In the genomic region with DNA sequence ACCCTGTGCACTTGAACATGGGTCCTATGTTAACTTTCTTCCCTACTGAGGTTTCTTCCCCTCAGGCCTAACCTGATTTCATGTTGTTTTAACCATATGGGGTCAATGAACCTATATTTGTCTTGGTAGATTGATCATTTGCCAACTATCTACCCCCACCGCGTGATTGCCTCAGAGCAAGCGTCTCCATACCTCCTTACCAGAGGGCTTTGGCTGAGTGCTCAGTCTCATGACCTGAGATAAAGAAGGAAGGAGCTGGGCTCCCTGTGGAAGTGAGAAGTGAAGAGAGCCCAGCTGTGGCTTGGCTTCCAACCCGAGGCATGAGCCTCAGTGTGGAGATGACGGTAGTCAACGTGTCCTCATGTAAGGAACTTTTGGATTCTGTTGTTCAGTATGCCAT, we compare ENCODE assay signal across 20 mouse cellular contexts.
DNase-seq lines count a peak whose midpoint lies in the region; ATAC-seq and TF ChIP-seq lines count a peak whose summit lies in the region.
"Had no signal": no experiment of that assay in that cellular context is flagged by ENCODE, and none has a peak within 500 bp of the region (broad histone marks: within the 10 kb centered on the region; RNA-seq: fewer than 3 reads in every experiment).

No protein-coding gene starts in this region.

- no peak overlapping the region for H3K4me2 ChIP-seq in forebrain, embryonic 12.5 days
- H3K4me2 ChIP-seq in forebrain, postnatal 0 days (ENCODE audit: low read depth), result no peak overlapping the region
- no peak overlapping the region for H3K4me2 ChIP-seq in heart, postnatal 0 days (ENCODE audit: low read depth, low read length)
- H3K4me2 ChIP-seq in lung, embryonic 16.5 days (ENCODE audit: low read depth, low read length), result no peak overlapping the region
- H3K4me2 ChIP-seq: heart, embryonic 12.5 days; limb, embryonic 13.5 days; liver, embryonic 13.5 days; lung, embryonic 15.5 days had no signal

- H3K4me1 ChIP-seq in forebrain, embryonic 12.5 days, result peaks cover 16% of the 10 kb centered on the region
- no peaks in the 10 kb centered on the region for H3K4me1 ChIP-seq in forebrain, postnatal 0 days (ENCODE audit: insufficient read depth)
- H3K4me1 ChIP-seq in heart, postnatal 0 days (ENCODE audit: control insufficient read depth, insufficient read depth), result 0 out of 2 replicates have a peak, but pooled peaks cover 3% of the 10 kb centered on the region
- 0 out of 2 replicates have a peak, but pooled peaks cover 3% of the 10 kb centered on the region for H3K4me1 ChIP-seq in lung, embryonic 16.5 days (replicated peaks; ENCODE audit: control insufficient read depth, insufficient read depth, low read length)
- H3K4me1 ChIP-seq: liver, embryonic 13.5 days had no signal

- no peaks in the 10 kb centered on the region for H3K27me3 ChIP-seq in forebrain, embryonic 12.5 days
- no peaks in the 10 kb centered on the region for H3K27me3 ChIP-seq in forebrain, postnatal 0 days (ENCODE audit: insufficient read depth, low read length)
- no peaks in the 10 kb centered on the region for H3K27me3 ChIP-seq in heart, postnatal 0 days (ENCODE audit: control insufficient read depth, insufficient read depth, low read length)
- H3K27me3 ChIP-seq in lung, embryonic 16.5 days (ENCODE audit: control insufficient read depth, insufficient read depth, low read depth, low read length), result no peaks in the 10 kb centered on the region
- H3K27me3 ChIP-seq: heart, embryonic 12.5 days; limb, embryonic 13.5 days; liver, embryonic 13.5 days; lung, embryonic 15.5 days; Patski had no signal

- intact Hi-C loops in left cerebral cortex, adult 2 months (cut with DNase I), result no loop called here

- 96% methylated on average over 6 of the region's 6 CpGs for WGBS in forebrain, embryonic 12.5 days
- 93% methylated on average over 6 of the region's 6 CpGs for WGBS in forebrain, postnatal 0 days
- WGBS in heart, postnatal 0 days, result 33% methylated on average over 6 of the region's 6 CpGs
- 54% methylated on average over 6 of the region's 6 CpGs for WGBS in lung, embryonic 16.5 days

- no peak for TF ChIP-seq EP300 in heart, postnatal 0 days (IDR thresholded peaks at IDR 0.05; ENCODE audit: low read depth)

- ATAC-seq in forebrain, embryonic 12.5 days (ENCODE audit: low FRiP score), result no peak
- ATAC-seq in forebrain, postnatal 0 days, result no peak
- no peak for ATAC-seq in heart, postnatal 0 days (ENCODE audit: insufficient read depth, low read depth)
- ATAC-seq in lung, embryonic 16.5 days (ENCODE audit: low read depth), result peak; percentile 69
- ATAC-seq: CD4-positive, CD25-positive, alpha-beta regulatory T cell, adult 4 months; intestine, postnatal 0 days; Patski had no signal

- peak overlapping the region; percentile 42; the same call in 1 of the 2 replicates for H3K27ac ChIP-seq in forebrain, embryonic 12.5 days
- no peak overlapping the region for H3K27ac ChIP-seq in forebrain, postnatal 0 days (ENCODE audit: low read depth, low read length)
- peak overlapping the region; percentile 75 for H3K27ac ChIP-seq in heart, postnatal 0 days (ENCODE audit: low read depth)
- H3K27ac ChIP-seq in lung, embryonic 16.5 days (ENCODE audit: low read length), result no peak overlapping the region
- H3K27ac ChIP-seq in left cerebral cortex, adult 2 months, result no peak overlapping the region
- H3K27ac ChIP-seq: limb, embryonic 13.5 days; liver, embryonic 13.5 days; lung, embryonic 15.5 days had no signal

- H3K36me3 ChIP-seq in forebrain, embryonic 12.5 days (replicated peaks), result no peaks in the 10 kb centered on the region
- no peaks in the 10 kb centered on the region for H3K36me3 ChIP-seq in forebrain, postnatal 0 days (ENCODE audit: insufficient read depth)
- H3K36me3 ChIP-seq in heart, postnatal 0 days (replicated peaks; ENCODE audit: control insufficient read depth, insufficient read depth, low read length), result no peaks in the 10 kb centered on the region
- H3K36me3 ChIP-seq in lung, embryonic 16.5 days (ENCODE audit: control insufficient read depth, insufficient read depth, low read length), result no peaks in the 10 kb centered on the region
- H3K36me3 ChIP-seq: heart, embryonic 12.5 days; limb, embryonic 13.5 days; liver, embryonic 13.5 days; lung, embryonic 15.5 days had no signal

- TF ChIP-seq CTCF in forebrain, postnatal 0 days (IDR thresholded peaks at IDR 0.05; ENCODE audit: low read depth), result no peak
- TF ChIP-seq CTCF in heart, postnatal 0 days (IDR thresholded peaks at IDR 0.05; ENCODE audit: low read depth), result no peak
- no peak for TF ChIP-seq CTCF in left cerebral cortex, adult 2 months (IDR thresholded peaks at IDR 0.05)

- no peak overlapping the region for H3K9ac ChIP-seq in forebrain, embryonic 12.5 days
- no peak overlapping the region for H3K9ac ChIP-seq in forebrain, postnatal 0 days
- H3K9ac ChIP-seq in heart, postnatal 0 days (replicated peaks; ENCODE audit: low read depth, low read length), result no peak overlapping the region
- no peak overlapping the region for H3K9ac ChIP-seq in lung, embryonic 16.5 days (ENCODE audit: low read length)
- H3K9ac ChIP-seq: heart, embryonic 12.5 days; limb, embryonic 13.5 days; liver, embryonic 13.5 days; lung, embryonic 15.5 days had no signal

- DNase-seq in forebrain, postnatal 0 days, result no peak
- DNase-seq in heart, postnatal 0 days (ENCODE audit: low spot score), result no peak
- no peak for DNase-seq in heart, adult 8-10 months (ENCODE audit: low spot score)
- no peak for DNase-seq in lung, postnatal 25 days (ENCODE audit: low spot score)
- DNase-seq in left cerebral cortex, adult 2 months (ENCODE audit: extremely low spot score in 1 of 2, low spot score in 2 of 2), result no peak
- DNase-seq: adrenal gland, postnatal 36 days; gastrocnemius, postnatal 25 days; kidney, postnatal 4 days; liver, embryonic 13.5 days; midbrain, embryonic 14.5 days; thymus, adult 18-20 months; thymus, postnatal 4 days had no signal

- no peak overlapping the region for H3K4me3 ChIP-seq in forebrain, embryonic 12.5 days (replicated peaks)
- no peak overlapping the region for H3K4me3 ChIP-seq in forebrain, postnatal 0 days (ENCODE audit: low read depth, low read length)
- no peak overlapping the region for H3K4me3 ChIP-seq in heart, postnatal 0 days (ENCODE audit: low read depth, low read length)
- no peak overlapping the region for H3K4me3 ChIP-seq in lung, embryonic 16.5 days (ENCODE audit: low read length)
- H3K4me3 ChIP-seq in left cerebral cortex, adult 2 months, result no peak overlapping the region
- H3K4me3 ChIP-seq: heart, embryonic 12.5 days; limb, embryonic 13.5 days; liver, embryonic 13.5 days; lung, embryonic 15.5 days had no signal

- H3K9me3 ChIP-seq in forebrain, embryonic 12.5 days, result no peaks in the 10 kb centered on the region
- H3K9me3 ChIP-seq in forebrain, postnatal 0 days (ENCODE audit: low read length), result no peaks in the 10 kb centered on the region
- no peaks in the 10 kb centered on the region for H3K9me3 ChIP-seq in heart, postnatal 0 days (replicated peaks; ENCODE audit: control insufficient read depth, low read length)
- H3K9me3 ChIP-seq in lung, embryonic 16.5 days (ENCODE audit: control insufficient read depth, low read length), result no peaks in the 10 kb centered on the region
- H3K9me3 ChIP-seq: heart, embryonic 12.5 days; limb, embryonic 13.5 days; liver, embryonic 13.5 days; lung, embryonic 15.5 days had no signal

Comparison
In these comparisons a context has a peak if more than half of its experiments do, and no peak if none do; other contexts are left out.
1. H3K27ac ChIP-seq: peak in forebrain, embryonic 12.5 days (single experiment) and heart, postnatal 0 days (single experiment); none in forebrain, postnatal 0 days (single experiment), lung, embryonic 16.5 days (single experiment) and left cerebral cortex, adult 2 months (single experiment).